In the genomic region with DNA sequence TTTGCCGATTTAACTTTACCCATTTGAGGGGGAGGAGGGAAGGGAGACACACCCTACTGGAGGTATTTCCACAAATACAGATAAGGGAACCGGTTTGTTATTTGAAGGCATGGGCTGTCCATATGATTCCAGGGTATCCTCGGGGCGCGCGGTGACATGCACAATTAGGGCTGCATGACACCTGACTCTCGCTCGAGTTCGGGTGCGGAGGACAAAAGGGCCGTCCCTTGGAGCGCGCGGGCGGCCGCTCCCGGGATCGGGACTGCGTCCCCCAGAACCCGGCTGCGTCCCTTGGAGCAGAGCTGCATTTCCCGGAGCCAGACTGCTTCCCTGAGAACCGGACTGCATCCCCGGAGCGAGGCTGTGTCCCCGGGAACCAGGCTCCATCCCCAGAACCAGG, we compare ENCODE assay signal across 7 mouse cellular contexts.
DNase-seq lines count a peak whose midpoint lies in the region; ATAC-seq lines count a peak whose summit lies in the region.

No protein-coding gene starts in this region.

- peak overlapping the region; percentile 60 for H3K4me2 ChIP-seq in forebrain, embryonic 14.5 days (ENCODE audit: low read length)
- peak overlapping the region; percentile 68 for H3K4me2 ChIP-seq in neural tube, embryonic 12.5 days (replicated peaks)

- peak overlapping the region; percentile 96 for H3K9ac ChIP-seq in forebrain, embryonic 14.5 days (ENCODE audit: low read length)
- H3K9ac ChIP-seq in neural tube, embryonic 12.5 days = peak overlapping the region; percentile 92

- peak; percentile 18 for DNase-seq in ovary, postnatal 14 days (ENCODE audit: low spot score)
- DNase-seq in ovary, postnatal 36 days (ENCODE audit: low spot score) = no peak
- peak; percentile 46 for DNase-seq in brain, adult 2 months (ENCODE audit: low read depth, low spot score)
- DNase-seq in forebrain, embryonic 14.5 days (ENCODE audit: low spot score) = peak; percentile 46
- peak; percentile 44 for DNase-seq in liver
- DNase-seq in layer of hippocampus, adult 9-10 months (ENCODE audit: low spot score) = no peak

- peak overlapping the region; percentile 95 for H3K27ac ChIP-seq in forebrain, embryonic 14.5 days (ENCODE audit: low read depth, low read length)
- peak overlapping the region; percentile 86 for H3K27ac ChIP-seq in neural tube, embryonic 12.5 days

- H3K36me3 ChIP-seq in forebrain, embryonic 14.5 days (ENCODE audit: control insufficient read depth, insufficient read depth, low read length) = no peaks in the 10 kb centered on the region
- H3K36me3 ChIP-seq in neural tube, embryonic 12.5 days = 0 out of 2 replicates have a peak, but pooled peaks cover 7% of the 10 kb centered on the region

- no peaks in the 10 kb centered on the region for H3K27me3 ChIP-seq in forebrain, embryonic 14.5 days (replicated peaks; ENCODE audit: control insufficient read depth, insufficient read depth, low read length)
- H3K27me3 ChIP-seq in neural tube, embryonic 12.5 days (replicated peaks) = no peaks in the 10 kb centered on the region

- ATAC-seq in forebrain, embryonic 14.5 days = peak; percentile 52
- peak; percentile 65 for ATAC-seq in neural tube, embryonic 12.5 days (ENCODE audit: low FRiP score, low read depth)

- WGBS in forebrain, embryonic 14.5 days = 0% methylated on average over 26 of the region's 26 CpGs
- under 1% methylated on average over 26 of the region's 26 CpGs for WGBS in neural tube, embryonic 12.5 days

- peak overlapping the region; percentile 85 for H3K4me3 ChIP-seq in forebrain, embryonic 14.5 days (ENCODE audit: low read depth, low read length)
- peak overlapping the region; percentile 92 for H3K4me3 ChIP-seq in neural tube, embryonic 12.5 days

- no peaks in the 10 kb centered on the region for H3K9me3 ChIP-seq in forebrain, embryonic 14.5 days (replicated peaks; ENCODE audit: control insufficient read depth, low read length)
- H3K9me3 ChIP-seq in neural tube, embryonic 12.5 days = no peaks in the 10 kb centered on the region

- peaks cover 8% of the 10 kb centered on the region; the same call in 1 of the 2 replicates for H3K4me1 ChIP-seq in forebrain, embryonic 14.5 days (ENCODE audit: control insufficient read depth, insufficient read depth, low read length)
- peaks cover 16% of the 10 kb centered on the region for H3K4me1 ChIP-seq in neural tube, embryonic 12.5 days

Comparison
In these comparisons a context has a peak if more than half of its experiments do, and no peak if none do; other contexts are left out.
1. DNase-seq: peak in ovary, postnatal 14 days (single experiment), brain, adult 2 months (single experiment), forebrain, embryonic 14.5 days (single experiment) and liver (single experiment); none in ovary, postnatal 36 days (single experiment) and layer of hippocampus, adult 9-10 months (single experiment).